Mouse (Mus musculus) cerebellum, adult 9-11 months (tissue): ENCODE data around the gene Rtn4rl1.

Source experiments
- DNase-seq: peaks from one replicate; pipeline ENCODE4 v3.0.0; 2022

Rtn4rl1 gene

DNA sequence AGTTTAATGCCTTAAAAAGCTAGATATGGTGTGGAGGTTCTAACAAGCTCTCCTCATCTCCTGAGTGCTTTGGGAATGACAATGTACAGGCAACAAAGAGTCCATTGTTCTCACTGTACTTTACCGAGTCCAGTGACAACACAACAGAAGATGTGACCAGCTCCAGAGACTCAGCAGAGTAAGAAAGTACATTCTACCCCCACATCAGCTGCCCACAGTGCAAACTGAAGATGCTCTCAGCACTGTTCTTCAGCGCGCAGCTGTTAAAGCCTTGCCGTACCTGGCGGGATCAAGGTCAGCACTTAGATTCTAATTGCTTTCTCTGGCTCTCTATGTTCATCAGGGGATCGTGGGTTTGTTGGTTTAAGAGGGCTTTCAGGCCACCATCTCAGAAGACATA lies 118.2 kb downstream of the Rtn4rl1 start:
- DNase-seq, result no peak

DNA sequence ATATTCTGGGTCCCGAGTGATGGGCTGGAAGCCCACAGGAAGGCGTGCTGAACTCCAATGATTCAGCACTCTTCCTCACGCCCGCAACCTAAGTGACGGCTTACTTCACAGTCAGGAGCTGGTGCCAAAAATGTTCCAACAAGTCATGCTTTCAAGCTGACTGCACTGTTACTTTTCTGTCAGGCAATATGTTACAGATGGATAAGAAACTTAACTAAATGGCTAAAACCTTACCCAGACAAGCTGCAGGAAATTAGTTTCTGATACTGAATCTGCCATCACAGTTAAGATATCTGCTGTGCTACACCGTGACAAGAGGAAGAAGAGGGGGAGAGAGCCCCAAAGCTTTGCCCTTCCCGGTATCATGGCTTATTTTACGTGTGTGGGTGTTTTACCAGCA lies 120.3 kb downstream of the Rtn4rl1 start:
- DNase-seq, result no peak
